Mouse (Mus musculus): ENCODE measurements at regions not wholly inside any gene's neighbourhood (a gene's known extent, or its start where the extent isn't known, plus 50 kb on each side); places are given as distances from the start of the nearest gene placed in this dataset.
"Not testable (repeated sequence)": the region's sequence is repeated elsewhere in the genome, so short reads cannot be mapped to it uniquely, and the experiment has no call there.

GRCm38 (mm10) chr10:43675495-43675894, 97.4 kb downstream of the Cd24a start:
- TF ChIP-seq POLR2A (IDR thresholded peaks at IDR 0.05; ENCODE audit: extremely low read depth, insufficient read depth, low read length); CTCF (IDR thresholded peaks at IDR 0.05; ENCODE audit: low read depth, low read length): not testable (repeated sequence)
